ENCODE assay signal across 21 mouse cellular contexts in genomic region chr19:4797846-4798245, GRCm38 (mm10). TPM values are rescaled to one million over a fixed set of nuclear protein-coding genes. Genes with fewer than 3 reads are reported as not detected.
"Had no signal": no experiment of that assay in that cellular context is flagged by ENCODE, and none has a peak within 500 bp of the region (broad histone marks: within the 10 kb centered on the region; RNA-seq: fewer than 3 reads in every experiment).

No protein-coding gene starts in this region.

- H3K4me3 ChIP-seq: layer of hippocampus, adult 2 months; liver, embryonic 15.5 days; lung, embryonic 15.5 days had no signal

- H3K27me3 ChIP-seq: liver, embryonic 15.5 days; lung, embryonic 15.5 days had no signal

- DNase-seq: kidney, adult 2 months; kidney, postnatal 25 days; layer of hippocampus, adult 9-11 months; lung, adult 18-20 months; lung, postnatal 10 days; lung, postnatal 36 days; midbrain, embryonic 14.5 days; right cerebral cortex, postnatal 14 days; spleen, adult 18-20 months; thymus, adult 2 months; thymus, postnatal 14 days; thymus, postnatal 4 days had no signal

- H3K9me3 ChIP-seq: liver, embryonic 15.5 days; lung, embryonic 15.5 days had no signal

- H3K27ac ChIP-seq: kidney, postnatal 0 days; layer of hippocampus, adult 2 months; liver, embryonic 15.5 days; lung, embryonic 15.5 days had no signal

RNA-seq across cellular contexts. Expression of gene Ccdc87, which starts 41.3 kb away (rescaled TPM):
- total RNA-seq: megakaryocyte-erythroid progenitor cell, adult 5-6 weeks had no signal
- polyA plus RNA-seq: kidney, embryonic 14.5 days; kidney, postnatal 0 days; limb, embryonic 11.5 days; liver, embryonic 11.5 days; liver, embryonic 15.5 days; stomach, embryonic 16.5 days had no signal
